Mouse (Mus musculus) 3134 (cell line): ENCODE data around the gene Fam89b.

Experiments used
- DNase-seq: peaks from one replicate; pipeline ENCODE4 v3.0.0-alpha.2; 2011; ENCODE audit warnings: low spot score; ENCODE audit not compliant: insufficient read length; ENCODE audit errors: extremely low read depth

The Fam89b gene

DNA sequence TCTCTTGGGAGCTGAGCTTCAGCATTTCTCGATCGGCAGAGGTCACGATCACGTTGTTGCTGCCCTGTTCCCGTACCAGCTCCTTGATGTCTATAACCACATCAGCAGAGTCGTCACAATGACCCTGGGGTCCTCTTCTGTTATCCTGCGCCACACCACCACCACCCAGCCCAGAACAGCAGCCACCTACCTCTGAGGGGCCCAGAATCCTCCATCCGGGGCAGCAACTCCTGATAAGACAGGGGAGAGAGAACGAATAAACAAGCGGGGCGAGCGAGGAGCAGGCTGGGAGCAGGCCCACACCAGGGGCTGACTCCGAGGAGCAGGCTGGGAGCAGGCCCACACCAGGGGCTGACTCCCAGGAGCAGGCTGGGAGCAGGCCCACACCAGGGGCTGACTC, 43.0 kb downstream of the Fam89b start:
- no peak for DNase-seq

DNA sequence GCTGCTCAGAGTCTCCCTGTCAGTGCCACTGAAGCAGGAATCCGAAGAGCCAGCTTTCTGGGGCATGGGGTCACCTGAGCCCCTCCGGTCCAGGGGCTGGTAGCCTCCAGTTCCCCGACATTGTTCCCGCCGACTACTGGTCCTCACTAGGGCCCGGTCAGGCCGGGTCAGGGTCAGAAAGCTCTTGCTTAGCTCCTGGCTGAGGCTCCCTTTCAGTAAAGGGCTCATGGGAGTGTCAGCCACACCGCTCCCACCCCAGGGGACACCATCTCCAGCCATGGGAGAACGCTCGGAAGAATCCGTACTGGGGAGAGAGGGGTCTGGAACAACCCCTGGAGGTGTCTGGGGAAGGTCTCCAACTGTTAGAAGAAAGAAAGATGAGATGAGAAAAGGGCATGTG, 43.6 kb downstream of the Fam89b start:
- DNase-seq: no peak

DNA sequence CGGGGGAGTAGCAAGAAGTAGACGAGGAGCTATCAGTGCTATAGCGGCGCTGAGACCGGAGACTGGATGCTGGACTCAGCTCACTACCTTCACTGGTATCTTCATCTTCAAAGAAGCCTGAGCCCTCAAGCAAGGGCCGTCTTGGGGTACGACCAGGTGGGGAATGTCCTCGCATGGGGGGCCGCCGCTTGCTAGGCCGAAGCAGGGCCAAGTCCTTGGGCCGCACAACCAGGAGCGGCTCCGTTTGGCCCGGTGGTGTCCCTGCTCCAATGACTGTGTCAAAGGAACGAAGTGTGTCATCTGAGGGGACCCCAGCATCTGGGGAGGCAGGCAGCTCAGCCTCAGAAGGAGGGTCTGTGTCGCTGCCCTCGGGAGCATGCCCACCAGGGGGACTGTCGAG, 44.0 kb downstream of the Fam89b start:
- no peak for DNase-seq

DNA sequence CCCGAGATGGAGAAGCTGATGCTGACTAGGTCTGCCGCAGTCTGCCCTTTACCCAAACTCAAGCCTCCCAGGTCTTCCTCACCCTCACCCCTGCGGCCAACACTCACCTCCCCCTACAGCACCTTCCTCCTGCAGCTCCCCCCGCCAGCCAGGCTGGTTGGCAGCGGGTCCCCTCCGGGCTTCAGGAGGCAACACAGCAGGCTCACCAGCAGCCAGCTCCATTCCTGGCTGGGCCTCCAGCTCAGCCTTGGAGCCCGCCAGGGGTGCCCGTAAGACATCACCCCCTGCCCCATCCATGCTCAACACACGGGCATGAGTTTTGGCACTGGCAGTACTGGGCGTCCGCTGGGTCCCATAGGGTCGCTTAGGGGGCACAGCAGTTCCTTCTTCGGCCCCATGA, 44.5 kb downstream of the Fam89b start:
- no peak for DNase-seq

DNA sequence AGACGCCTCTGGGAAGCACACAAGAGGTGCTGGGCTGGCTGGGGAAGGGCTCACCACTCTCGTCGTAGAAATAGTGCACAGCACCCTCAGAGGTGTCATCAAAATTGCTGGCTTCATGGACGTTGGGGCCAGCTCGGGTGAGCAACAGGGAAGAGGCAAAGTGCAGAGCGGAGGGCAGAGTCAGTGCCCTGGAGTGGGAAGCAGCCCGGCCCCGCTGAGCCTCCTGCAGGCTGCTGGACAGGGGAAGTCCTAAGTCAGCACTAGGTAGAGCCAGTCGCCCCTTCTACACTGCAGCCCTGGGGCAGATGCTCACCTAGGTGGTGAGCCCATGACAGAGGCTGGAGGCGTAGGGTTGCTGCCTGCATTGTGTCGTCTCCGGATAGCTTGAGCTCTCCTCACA, 45.2 kb downstream of the Fam89b start:
- DNase-seq: no peak

DNA sequence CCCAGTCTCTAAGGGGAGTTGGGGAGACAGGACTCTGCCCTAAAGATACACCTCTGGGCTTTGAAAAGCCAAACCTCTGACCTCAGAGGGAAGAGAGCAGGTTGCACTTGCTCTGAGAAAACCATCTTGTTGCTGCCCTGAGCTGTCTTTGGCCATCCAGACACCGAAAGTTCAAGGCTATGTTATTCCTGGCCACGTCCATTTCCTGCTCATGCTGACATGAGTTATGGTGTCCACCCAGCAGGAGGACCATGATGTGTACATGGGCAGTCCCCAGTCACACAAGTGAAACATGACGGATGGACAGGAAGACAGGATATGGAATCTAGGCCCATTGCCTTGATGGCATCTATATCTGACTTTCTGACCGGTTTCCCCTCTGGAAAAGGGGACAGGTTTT, 49.0 kb downstream of the Fam89b start:
- DNase-seq: no peak
